In genomic region chr15:102094157-102094556, GRCm38 (mm10) we compare ENCODE assay signal across 28 mouse cellular contexts. TPM values are rescaled to one million over a fixed set of nuclear protein-coding genes. Genes with fewer than 3 reads are reported as not detected.
A peak's percentile ranks its signal among the peaks of the same experiment; 100 is the strongest.
DNase-seq lines count a peak whose midpoint lies in the region; TF ChIP-seq lines count a peak whose summit lies in the region.
"Had no signal": no experiment of that assay in that cellular context is flagged by ENCODE, and none has a peak within 500 bp of the region (broad histone marks: within the 10 kb centered on the region; RNA-seq: fewer than 3 reads in every experiment).

No protein-coding gene starts in this region.

- peaks cover 48% of the 10 kb centered on the region for H3K36me3 ChIP-seq in heart, adult 2 months (ENCODE audit: control insufficient read depth, insufficient read depth, low read length)

- no peaks in the 10 kb centered on the region for H3K27me3 ChIP-seq in heart, adult 2 months (ENCODE audit: control insufficient read depth, insufficient read depth, low read length)
- H3K27me3 ChIP-seq: embryonic facial prominence, embryonic 12.5 days; embryonic facial prominence, embryonic 15.5 days; heart, embryonic 12.5 days; heart, embryonic 15.5 days; Patski had no signal

- TF ChIP-seq POLR2A in heart, adult 2 months (IDR thresholded peaks at IDR 0.05; ENCODE audit: insufficient read depth, low read depth, low read length), result no peak

- H3K4me3 ChIP-seq in heart, adult 2 months, result no peak overlapping the region
- H3K4me3 ChIP-seq in left cerebral cortex, adult 2 months, result no peak overlapping the region
- H3K4me3 ChIP-seq in brown adipose tissue, adult 24 weeks (ENCODE audit: insufficient read depth, low read depth, low read length), result no peak overlapping the region
- H3K4me3 ChIP-seq: embryonic facial prominence, embryonic 12.5 days; embryonic facial prominence, embryonic 15.5 days; heart, embryonic 12.5 days; heart, embryonic 15.5 days had no signal

- no peak for DNase-seq in heart, adult 2 months
- no peak for DNase-seq in heart, postnatal 14 days
- no peak for DNase-seq in left cerebral cortex, adult 2 months (ENCODE audit: extremely low spot score in 1 of 2, low spot score in 2 of 2)
- DNase-seq in left cerebral cortex, adult 11 months (ENCODE audit: low spot score), result no peak
- no peak for DNase-seq in frontal cortex, postnatal 14 days (ENCODE audit: low spot score in 2 of 2)
- DNase-seq: adrenal gland, postnatal 10 days; adrenal gland, postnatal 36 days; B cell, adult 2 months; cerebellum, adult 11 months; cerebellum, adult 2 months; cerebellum, adult 9-11 months; cerebellum, postnatal 25 days; forebrain, postnatal 0 days; gastrocnemius, postnatal 10 days; gastrocnemius, postnatal 36 days; heart, postnatal 10 days; heart, postnatal 4 days had no signal

- peaks cover 27% of the 10 kb centered on the region for H3K4me1 ChIP-seq in heart, adult 2 months (ENCODE audit: control insufficient read depth, insufficient read depth, low read length)
- H3K4me1 ChIP-seq in brown adipose tissue, adult 24 weeks (ENCODE audit: control insufficient read depth, insufficient read depth, insufficient read length, low read length), result peaks cover 25% of the 10 kb centered on the region

- H3K9ac ChIP-seq in heart, adult 2 months (ENCODE audit: low read depth, low read length), result no peak overlapping the region; the same call in 1 of the 2 replicates
- H3K9ac ChIP-seq: embryonic facial prominence, embryonic 12.5 days; embryonic facial prominence, embryonic 15.5 days; forebrain, postnatal 0 days; heart, embryonic 12.5 days; heart, embryonic 15.5 days; hindbrain, embryonic 14.5 days had no signal

- TF ChIP-seq CTCF in heart, adult 2 months (IDR thresholded peaks at IDR 0.05), result peak; percentile 61
- peak; percentile 6 for TF ChIP-seq CTCF in left cerebral cortex, adult 2 months (IDR thresholded peaks at IDR 0.05)

- no peak for TF ChIP-seq EP300 in heart, adult 2 months (IDR thresholded peaks at IDR 0.05; ENCODE audit: insufficient read depth, low read depth, low read length)

- WGBS in heart, adult 2 months, result 30% methylated on average over 2 of the region's 2 CpGs

- peak overlapping the region; percentile 51 for H3K27ac ChIP-seq in heart, adult 2 months
- no peak overlapping the region for H3K27ac ChIP-seq in left cerebral cortex, adult 2 months
- H3K27ac ChIP-seq in brown adipose tissue, adult 24 weeks (replicated peaks; ENCODE audit: low read depth, low read length), result peak overlapping the region; percentile 62; the same call in 1 of the 2 replicates
- H3K27ac ChIP-seq: embryonic facial prominence, embryonic 12.5 days; embryonic facial prominence, embryonic 15.5 days; heart, embryonic 15.5 days; hindbrain, embryonic 14.5 days; hindbrain, postnatal 0 days had no signal

- H3K79me2 ChIP-seq in heart, adult 2 months (replicated peaks; ENCODE audit: control insufficient read depth, insufficient read depth, low read length), result peaks cover 1% of the 10 kb centered on the region; the same call in 1 of the 2 replicates

- intact Hi-C loops in heart, adult 2 months (cut with DNase I), result loop anchor here (2.0 kb wide), 1 partner anchor 15 kb away; no protein-coding TSS in a partner anchor
- intact Hi-C loops in heart, postnatal 14 days (cut with DNase I), result loop anchor here (5.0 kb wide), 1 partner anchor 128 kb away; no protein-coding TSS in a partner anchor
- intact Hi-C loops in left cerebral cortex, adult 2 months (cut with DNase I), result no loop called here

RNA-seq across cellular contexts. Expression of gene Tns2, which starts 6.1 kb away (rescaled TPM):
- 100 to 1,000 TPM; 114 to 130 TPM for total RNA-seq in heart, adult 2 months (2021)
- polyA plus RNA-seq in heart, adult 2 months (2012; rRNA removed), result 157 and 184 TPM in 2 replicates
- total RNA-seq in heart, postnatal 14 days (2021), result 100 to 1,000 TPM; 119 to 121 TPM
- total RNA-seq in left cerebral cortex, adult 2 months (2021), result 10 to 100 TPM; 16.4 to 22.8 TPM
- polyA plus RNA-seq in brown adipose tissue, adult 24 weeks (2012; ENCODE audit: insufficient read depth, insufficient read length, missing spikeins), result 49.0 and 90.1 TPM in 2 replicates
- total RNA-seq: common myeloid progenitor, adult 5-6 weeks had no signal

RNA-seq across cellular contexts. Expression of gene Eif4b, which starts 20.6 kb away (rescaled TPM):
- total RNA-seq in heart, adult 2 months (2021), result 100 to 1,000 TPM; 138 to 177 TPM
- polyA plus RNA-seq in heart, adult 2 months (2012; rRNA removed), result 50.7 and 87.9 TPM in 2 replicates
- total RNA-seq in heart, postnatal 14 days (2021), result 100 to 1,000 TPM; 130 to 147 TPM
- total RNA-seq in left cerebral cortex, adult 2 months (2021), result 100 to 1,000 TPM; 163 to 167 TPM
- polyA plus RNA-seq in brown adipose tissue, adult 24 weeks (2012; ENCODE audit: insufficient read depth, insufficient read length, missing spikeins), result 47.9 and 93.9 TPM in 2 replicates

RNA-seq across cellular contexts. Expression of gene Spryd3, which starts 41.9 kb away (rescaled TPM):
- total RNA-seq in heart, adult 2 months (2021), result 10 to 100 TPM; 13.4 to 14.2 TPM
- polyA plus RNA-seq in heart, adult 2 months (2012; rRNA removed), result 23.1 and 24.2 TPM in 2 replicates
- 10 to 100 TPM; 14.0 to 17.5 TPM for total RNA-seq in heart, postnatal 14 days (2021)
- 100 to 1,000 TPM; 152 TPM for total RNA-seq in left cerebral cortex, adult 2 months (2021)
- polyA plus RNA-seq in brown adipose tissue, adult 24 weeks (2012; ENCODE audit: insufficient read depth, insufficient read length, missing spikeins), result 8.6 and 12.8 TPM in 2 replicates

RNA-seq across cellular contexts. Expression of gene Igfbp6, which starts 50.0 kb away (rescaled TPM):
- 10 to 100 TPM; 28.9 to 31.7 TPM for total RNA-seq in heart, adult 2 months (2021)
- 47.6 and 56.1 TPM in 2 replicates for polyA plus RNA-seq in heart, adult 2 months (2012; rRNA removed)
- 10 to 100 TPM; 42.0 to 51.8 TPM for total RNA-seq in heart, postnatal 14 days (2021)
- 10 to 100 TPM; 57.4 to 64.8 TPM for total RNA-seq in left cerebral cortex, adult 2 months (2021)
- 30.2 and 52.1 TPM in 2 replicates for polyA plus RNA-seq in brown adipose tissue, adult 24 weeks (2012; ENCODE audit: insufficient read depth, insufficient read length, missing spikeins)
- total RNA-seq: common myeloid progenitor, adult 5-6 weeks had no signal
- polyA plus RNA-seq: forebrain, embryonic 11.5 days had no signal

RNA-seq across cellular contexts. Expression of gene Soat2, which starts 56.2 kb away (rescaled TPM):
- under 1 TPM in 1 of 2 experiments, not detected in 1; 0.09 TPM for total RNA-seq in heart, adult 2 months (2021)
- polyA plus RNA-seq in heart, adult 2 months (2012; rRNA removed), result 0.12 and 0.16 TPM in 2 replicates
- total RNA-seq in heart, postnatal 14 days (2021), result under 1 TPM in 1 of 2 experiments, not detected in 1; 0.17 TPM
- under 1 TPM in 1 of 2 experiments, not detected in 1; 0.26 TPM for total RNA-seq in left cerebral cortex, adult 2 months (2021)
- polyA plus RNA-seq in brown adipose tissue, adult 24 weeks (2012; ENCODE audit: insufficient read depth, insufficient read length, missing spikeins), result not detected in 2 replicates
- polyA plus RNA-seq: cerebellum, adult 2 months; forebrain, embryonic 11.5 days; forebrain, embryonic 14.5 days; hindbrain, embryonic 14.5 days had no signal

Comparison
In these comparisons a context has a peak if more than half of its experiments do, and no peak if none do; other contexts are left out.
1. RNA of gene Tns2, which starts 6.1 kb away (total RNA-seq): 114 to 130 TPM in heart, adult 2 months and 119 to 121 TPM in heart, postnatal 14 days; 16.4 to 22.8 TPM in left cerebral cortex, adult 2 months; every median in the first group is over 4 times any median in the second.
2. RNA of gene Spryd3, which starts 41.9 kb away (total RNA-seq): 152 TPM in left cerebral cortex, adult 2 months; 14.0 to 17.5 TPM in heart, postnatal 14 days and 13.4 to 14.2 TPM in heart, adult 2 months; every median in the first group is over 4 times any median in the second.